Mouse (Mus musculus): ENCODE results near the gene Cds2.
A peak's percentile ranks its signal among the peaks of the same experiment; 100 is the strongest.
"Not testable (repeated sequence)": the region's sequence is repeated elsewhere in the genome, so short reads cannot be mapped to it uniquely, and the experiment has no call there.

Cds2 gene

GRCm38 (mm10) chr2:132262879-132263398 is at the start of gene Cds2:
TSS of gene Cds2 (plus strand) at chr2:132263148.
- DNase-seq (ENCODE audit: low read depth): peak; percentile 100

GRCm38 (mm10) chr2:132221611-132222073 is 41.3 kb upstream of the Cds2 start:
- no peak for DNase-seq (ENCODE audit: low read depth)

- DNase-seq (ENCODE audit: low read depth): no peak
These were observed 38.6 kb upstream of the Cds2 start for GRCm38 (mm10) chr2:132224359-132224758.

- DNase-seq (ENCODE audit: low read depth): no peak
These were observed 30.5 kb upstream of the Cds2 start for GRCm38 (mm10) chr2:132232413-132232945.

- no peak for DNase-seq (ENCODE audit: low read depth)
These were observed 28.8 kb upstream of the Cds2 start for GRCm38 (mm10) chr2:132233985-132234765.

- DNase-seq (ENCODE audit: low read depth): no peak
These were observed 27.7 kb upstream of the Cds2 start for GRCm38 (mm10) chr2:132235291-132235690.

GRCm38 (mm10) chr2:132235975-132236374 is 27.0 kb upstream of the Cds2 start:
- no peak for DNase-seq (ENCODE audit: low read depth)

GRCm38 (mm10) chr2:132239434-132239833 is 23.5 kb upstream of the Cds2 start:
- DNase-seq (ENCODE audit: low read depth): not testable (repeated sequence)

- DNase-seq (ENCODE audit: low read depth): peak; percentile 42
These were observed 22.5 kb upstream of the Cds2 start for GRCm38 (mm10) chr2:132240457-132240856.

GRCm38 (mm10) chr2:132243370-132243769 is 19.6 kb upstream of the Cds2 start:
- DNase-seq (ENCODE audit: low read depth): no peak

- peak; percentile 98 for DNase-seq (ENCODE audit: low read depth)
These were observed 15.2 kb upstream of the Cds2 start, which contains the start of gene Tmem230 for GRCm38 (mm10) chr2:132247539-132248313. TSS of gene Tmem230 (minus strand) at chr2:132247807.

- DNase-seq (ENCODE audit: low read depth): no peak
These were observed 11.0 kb upstream of the Cds2 start for GRCm38 (mm10) chr2:132251911-132252310.

- peak; percentile 98 for DNase-seq (ENCODE audit: low read depth)
These were observed 10.1 kb upstream of the Cds2 start, which contains the start of gene Pcna for GRCm38 (mm10) chr2:132252542-132253528. TSS of gene Pcna (minus strand) at chr2:132253314.

GRCm38 (mm10) chr2:132253603-132254002 is 9.3 kb upstream of the Cds2 start:
- no peak for DNase-seq (ENCODE audit: low read depth)

- DNase-seq (ENCODE audit: low read depth): no peak
These were observed 5.4 kb upstream of the Cds2 start for GRCm38 (mm10) chr2:132257350-132258068.

- no peak for DNase-seq (ENCODE audit: low read depth)
These were observed 2.3 kb upstream of the Cds2 start for GRCm38 (mm10) chr2:132260601-132261000.

GRCm38 (mm10) chr2:132262175-132262574 is 773 bp upstream of the Cds2 start:
- no peak for DNase-seq (ENCODE audit: low read depth)

GRCm38 (mm10) chr2:132263421-132264265 is 695 bp downstream of the Cds2 start:
- peak; percentile 85 for DNase-seq (ENCODE audit: low read depth)

- DNase-seq (ENCODE audit: low read depth): no peak
These were observed 1.3 kb downstream of the Cds2 start for GRCm38 (mm10) chr2:132264266-132264710.

All from naive thymus-derived CD4-positive, alpha-beta T cell, adult 2 months (primary cell).